Mouse (Mus musculus): Measurements from ENCODE around the gene Mapk7. TPM values are rescaled to one million over a fixed set of nuclear protein-coding genes. Genes with fewer than 3 reads are reported as not detected.

The Mapk7 gene
- 10 to 100 TPM in 1 of 2 experiments, 1 to 10 TPM in 1; 8.4 to 12.9 TPM for total RNA-seq (2021)
- long read RNA-seq, experiment 1, transcript Mapk7-201 (7 exons, 3,019 nt): major isoform, 13 of 46 reads
- long read RNA-seq, experiment 1, partial matches to known transcripts: 18 of 46 reads
- long read RNA-seq, experiment 1, other reads (novel, unspliced or antisense): 12 of 46 reads
- long read RNA-seq, experiment 2, transcript Mapk7-201 (7 exons, 3,019 nt): major isoform, 5 of 25 reads
- long read RNA-seq, experiment 2, partial matches to known transcripts: 9 of 25 reads
- long read RNA-seq, experiment 2, other reads (novel, unspliced or antisense): 10 of 25 reads

- DNase-seq: peak; percentile 98
These were observed at the start of gene Mapk7 for GRCm38 (mm10) chr11:61494129-61494997. Mapk7 (minus strand) TSS chr11:61494406.

GRCm38 (mm10) chr11:61541106-61541505 is 46.9 kb upstream of the Mapk7 start:
- no peak for DNase-seq

GRCm38 (mm10) chr11:61540642-61541041 is 46.4 kb upstream of the Mapk7 start:
- no peak for DNase-seq

- no peak for DNase-seq
These were observed 43.2 kb upstream of the Mapk7 start for GRCm38 (mm10) chr11:61537362-61537761.

- no peak for DNase-seq
These were observed 42.7 kb upstream of the Mapk7 start for GRCm38 (mm10) chr11:61536952-61537351.

GRCm38 (mm10) chr11:61535530-61535929 is 41.3 kb upstream of the Mapk7 start:
- no peak for DNase-seq

- DNase-seq: no peak
These were observed 39.4 kb upstream of the Mapk7 start for GRCm38 (mm10) chr11:61533571-61533970.

- no peak for DNase-seq
These were observed 38.6 kb upstream of the Mapk7 start for GRCm38 (mm10) chr11:61532820-61533219.

- no peak for DNase-seq
These were observed 35.1 kb upstream of the Mapk7 start for GRCm38 (mm10) chr11:61529268-61529713.

- DNase-seq: no peak
These were observed 32.7 kb upstream of the Mapk7 start for GRCm38 (mm10) chr11:61526872-61527271.

GRCm38 (mm10) chr11:61519484-61520107 is 25.4 kb upstream of the Mapk7 start:
- DNase-seq: no peak

- no peak for DNase-seq
These were observed 24.7 kb upstream of the Mapk7 start for GRCm38 (mm10) chr11:61518871-61519270.

GRCm38 (mm10) chr11:61517971-61518370 is 23.8 kb upstream of the Mapk7 start:
- DNase-seq: no peak

- peak; percentile 52 for DNase-seq
These were observed 20.7 kb upstream of the Mapk7 start for GRCm38 (mm10) chr11:61514953-61515352.

GRCm38 (mm10) chr11:61504713-61505257 is 10.6 kb upstream of the Mapk7 start, which contains the start of gene B9d1:
B9d1 (plus strand) TSS chr11:61505144.
- peak; percentile 93 for DNase-seq

- no peak for DNase-seq
These were observed 9.7 kb upstream of the Mapk7 start for GRCm38 (mm10) chr11:61503933-61504332.

- DNase-seq: no peak
These were observed 4.7 kb upstream of the Mapk7 start for GRCm38 (mm10) chr11:61498736-61499504.

GRCm38 (mm10) chr11:61497490-61497889 is 3.3 kb upstream of the Mapk7 start:
- DNase-seq: no peak

- no peak for DNase-seq
These were observed 1.3 kb upstream of the Mapk7 start for GRCm38 (mm10) chr11:61495528-61495927.

GRCm38 (mm10) chr11:61493525-61494128 is 579 bp downstream of the Mapk7 start:
- peak; percentile 32 for DNase-seq

GRCm38 (mm10) chr11:61492749-61493401 is 1.3 kb downstream of the Mapk7 start:
- no peak for DNase-seq
